Mouse (Mus musculus): ENCODE data around the gene Rftn1. TPM values are rescaled to one million over a fixed set of nuclear protein-coding genes. Genes with fewer than 3 reads are reported as not detected.

Gene Rftn1
- total and polyA plus RNA-seq, 3 experiments: 52.5 to 80.6 (median 60.5) TPM

GRCm38 (mm10) chr17:50149690-50150210 lies 40.7 kb downstream of the Rftn1 start:
- peak overlapping the region; percentile 49; the same call in 1 of the 2 replicates for H3K27ac ChIP-seq (ENCODE audit: insufficient read depth, low read depth)
- no peak overlapping the region for H3K4me3 ChIP-seq (replicated peaks in 1 of 3; ENCODE audit: low read depth in 2 of 3, low read length in 2 of 3, poor library complexity in 1 of 3)
- H3K36me3 ChIP-seq (replicated peaks in 1 of 2; ENCODE audit: control insufficient read depth in 1 of 2, insufficient read depth in 1 of 2, low read length in 1 of 2): peaks cover 87 to 91% of the 10 kb centered on the region in 2 experiments
- dilution Hi-C loops (cut with MboI; ENCODE audit: extremely low pct_ligation_motif_present, extremely low pct_unique_long_range_greater_than_20kb, low sequenced_read_pairs) (no loop called here), in situ Hi-C loops (cut with MboI; ENCODE audit: low pct_ligation_motif_present, low pct_unique_long_range_greater_than_20kb, low sequenced_read_pairs) (no loop called here)
- H3K79me2 ChIP-seq (replicated peaks; ENCODE audit: control insufficient read depth, extremely low read depth, insufficient read depth, poor library complexity, severe bottlenecking): peaks cover 86% of the 10 kb centered on the region
- no peaks in the 10 kb centered on the region for H3K27me3 ChIP-seq (replicated peaks)
- DNase-seq (ENCODE audit: extremely low read depth): no peak
- TF ChIP-seq MXI1 (IDR thresholded peaks at IDR 0.05; ENCODE audit: low read depth, low read length) (no peak), ETS1 (conservative IDR thresholded peaks at IDR 0.05; ENCODE audit: low read depth, low read length) (no peak), NELFE (IDR thresholded peaks at IDR 0.05; ENCODE audit: low read depth, low read length) (no peak), HCFC1 (IDR thresholded peaks at IDR 0.05; ENCODE audit: low read depth, low read length) (no peak), USF2 (conservative IDR thresholded peaks at IDR 0.05; ENCODE audit: low read depth, low read length) (no peak), IRF4 (IDR thresholded peaks at IDR 0.05; ENCODE audit: low read depth, low read length) (no peak), ZC3H11A (IDR thresholded peaks at IDR 0.05; ENCODE audit: low read depth, low read length) (no peak), POLR2AphosphoS2 (IDR thresholded peaks at IDR 0.05; ENCODE audit: low read depth, low read length) (no peak), USF1 (IDR thresholded peaks at IDR 0.05; ENCODE audit: low read depth, low read length) (no peak), UBTF (IDR thresholded peaks at IDR 0.05; ENCODE audit: low read depth, low read length) (no peak), RAD21 (IDR thresholded peaks at IDR 0.05; ENCODE audit: low read depth, low read length) (no peak), BHLHE40 (IDR thresholded peaks at IDR 0.05; ENCODE audit: low read depth, low read length) (no peak), MEF2A (IDR thresholded peaks at IDR 0.05; ENCODE audit: borderline replicate concordance, low read depth, low read length) (no peak)
- no peak overlapping the region for H3K9ac ChIP-seq (ENCODE audit: insufficient read depth, low read depth)
- peaks cover 16 to 86% of the 10 kb centered on the region in 2 experiments for H3K4me1 ChIP-seq (ENCODE audit: control insufficient read depth in 1 of 2, insufficient read depth in 2 of 2)
- H3K9me3 ChIP-seq (replicated peaks; ENCODE audit: low read length): peaks cover 25% of the 10 kb centered on the region
- H3K4me2 ChIP-seq (ENCODE audit: insufficient read depth, low read depth, poor library complexity, severe bottlenecking): no peak overlapping the region

DNA sequence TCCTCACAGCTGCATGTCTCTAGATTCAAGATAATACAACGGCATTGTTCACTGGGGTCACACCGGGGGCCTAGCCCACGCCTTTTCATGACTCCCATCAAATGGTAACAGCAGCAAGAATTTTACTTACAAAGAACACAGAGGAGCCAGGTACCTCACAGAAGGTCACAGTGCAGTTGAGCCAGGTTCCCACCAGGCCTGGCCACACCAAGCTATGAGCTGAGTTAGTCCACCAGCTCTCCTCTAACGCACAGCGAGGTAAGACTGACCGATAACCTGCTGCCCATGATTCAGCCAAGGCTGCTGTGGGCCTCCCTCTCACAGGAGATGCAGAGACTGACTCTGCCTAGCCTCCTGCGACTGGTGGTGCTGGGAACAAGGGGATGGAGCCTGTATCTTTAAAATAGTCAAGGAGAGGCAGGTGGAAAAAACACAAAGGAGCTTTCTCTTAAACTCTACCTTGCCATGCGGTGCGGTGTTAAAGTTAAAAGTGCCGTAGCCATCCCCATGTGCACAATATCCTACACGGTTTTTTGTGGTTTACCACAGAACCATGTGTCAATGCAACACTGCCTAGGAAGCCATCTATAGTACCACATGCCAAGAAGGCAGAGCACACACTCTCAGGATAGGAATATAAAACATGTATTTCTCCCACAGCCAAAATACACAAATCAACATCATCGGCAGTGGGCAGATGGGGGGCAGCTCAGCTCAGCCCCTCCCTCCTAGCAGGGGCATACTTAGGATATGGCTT lies 42.5 kb downstream of the Rftn1 start:
- H3K27ac ChIP-seq (ENCODE audit: insufficient read depth, low read depth): peak overlapping the region; percentile 11; the same call in 1 of the 2 replicates
- H3K4me1 ChIP-seq (ENCODE audit: control insufficient read depth in 1 of 2, insufficient read depth in 2 of 2): peaks cover 27 to 97% of the 10 kb centered on the region in 2 experiments
- H3K27me3 ChIP-seq (replicated peaks): no peaks in the 10 kb centered on the region
- H3K9me3 ChIP-seq (replicated peaks; ENCODE audit: low read length): peaks cover 22% of the 10 kb centered on the region
- H3K9ac ChIP-seq (ENCODE audit: insufficient read depth, low read depth): no peak overlapping the region
- H3K79me2 ChIP-seq (replicated peaks; ENCODE audit: control insufficient read depth, extremely low read depth, insufficient read depth, poor library complexity, severe bottlenecking): peaks cover 95% of the 10 kb centered on the region
- TF ChIP-seq JUND (conservative IDR thresholded peaks at IDR 0.05; ENCODE audit: low read depth, low read length) (no peak), POLR2AphosphoS2 (IDR thresholded peaks at IDR 0.05; ENCODE audit: low read depth, low read length) (no peak), GABPA (IDR thresholded peaks at IDR 0.05; ENCODE audit: insufficient replicate concordance, low read depth, low read length) (no peak), MXI1 (IDR thresholded peaks at IDR 0.05; ENCODE audit: low read depth, low read length) (no peak), TBP (conservative IDR thresholded peaks at IDR 0.05; ENCODE audit: low read depth, low read length) (no peak)
- H3K36me3 ChIP-seq (replicated peaks in 1 of 2; ENCODE audit: control insufficient read depth in 1 of 2, insufficient read depth in 1 of 2, low read length in 1 of 2): peaks cover 96 to 100% of the 10 kb centered on the region in 2 experiments
- dilution Hi-C loops (cut with MboI; ENCODE audit: extremely low pct_ligation_motif_present, extremely low pct_unique_long_range_greater_than_20kb, low sequenced_read_pairs): no loop called here
- DNase-seq (ENCODE audit: extremely low read depth): no peak
- in situ Hi-C loops (cut with MboI; ENCODE audit: low pct_ligation_motif_present, low pct_unique_long_range_greater_than_20kb, low sequenced_read_pairs): no loop called here
- no peak overlapping the region for H3K4me2 ChIP-seq (ENCODE audit: insufficient read depth, low read depth, poor library complexity, severe bottlenecking)
- H3K4me3 ChIP-seq (replicated peaks in 1 of 3; ENCODE audit: low read depth in 2 of 3, low read length in 2 of 3, poor library complexity in 1 of 3): no peak overlapping the region
